Mouse (Mus musculus) adrenal gland, postnatal 4 days (tissue): ENCODE data around the gene Nek5. TPM values are rescaled to one million over a fixed set of nuclear protein-coding genes. Genes with fewer than 3 reads are reported as not detected.

Source experiments
- DNase-seq, 2 experiments: peaks; one replicate each; pipeline ENCODE4 v3.0.0; 2021 to 2022; ENCODE audit warnings: low spot score in 2 of 2, mixed read lengths in 2 of 2
- total RNA-seq, 2 experiments: library from RNA; stranded (reverse); gene quantifications; 2 replicates each; pipeline ENCODE4 v1.2.3; 2021

Nek5 gene
- total RNA-seq, 2 experiments from 2014 or later, result 3.1 to 3.3 TPM

GRCm38 (mm10) chr8:22025241-22025640, 99.6 kb downstream of the Nek5 start:
- DNase-seq, result no peak

Other genes starting within 250 kb of the Nek5 start
- not detected for gene Defb9, start 239.6 kb downstream of the Nek5 start, total RNA-seq
- gene Defb11, start 218.6 kb downstream of the Nek5 start, total RNA-seq, result not detected
- not detected for gene Defb15, start 192.3 kb downstream of the Nek5 start, total RNA-seq
- not detected for gene Defb35, start 186.7 kb downstream of the Nek5 start, total RNA-seq
- not detected for gene Defb13, start 178.3 kb downstream of the Nek5 start, total RNA-seq
- gene Fam90a1a, start 166.3 kb downstream of the Nek5 start, total RNA-seq, result not detected
- not detected for gene Ccdc70, start 155.3 kb downstream of the Nek5 start, total RNA-seq
- gene Atp7b, start 64.7 kb downstream of the Nek5 start, total RNA-seq, result 1 to 10 TPM; 2.7 to 4.5 TPM
- gene Alg11, start 64.3 kb downstream of the Nek5 start, total RNA-seq, result 10 to 100 TPM; 37.6 to 42.0 TPM
- 1 to 10 TPM; 5.3 to 6.2 TPM for gene Nek3, start 41.4 kb upstream of the Nek5 start, total RNA-seq
- 10 to 100 TPM; 22.9 to 24.2 TPM for gene Ckap2, start 60.8 kb upstream of the Nek5 start, total RNA-seq
- 10 to 100 TPM; 35.8 to 37.4 TPM for gene Vps36, start 67.8 kb upstream of the Nek5 start, total RNA-seq
- 1 to 10 TPM; 8.4 to 8.9 TPM for gene Thsd1, start 102.3 kb upstream of the Nek5 start, total RNA-seq
- not detected for gene Tpte, start 158.4 kb upstream of the Nek5 start, total RNA-seq